Mouse (Mus musculus): ENCODE measurements around the gene Gm14180. TPM values are rescaled to one million over a fixed set of nuclear protein-coding genes. Genes with fewer than 3 reads are reported as not detected.

Gene Gm14180
- not detected in 2 replicates for polyA plus RNA-seq (2012; rRNA removed)

GRCm38 (mm10) chr11:99734190-99734589, at the start of gene Gm14180:
Gene Gm14180, minus strand, starts transcription at chr11:99734290.

DNA sequence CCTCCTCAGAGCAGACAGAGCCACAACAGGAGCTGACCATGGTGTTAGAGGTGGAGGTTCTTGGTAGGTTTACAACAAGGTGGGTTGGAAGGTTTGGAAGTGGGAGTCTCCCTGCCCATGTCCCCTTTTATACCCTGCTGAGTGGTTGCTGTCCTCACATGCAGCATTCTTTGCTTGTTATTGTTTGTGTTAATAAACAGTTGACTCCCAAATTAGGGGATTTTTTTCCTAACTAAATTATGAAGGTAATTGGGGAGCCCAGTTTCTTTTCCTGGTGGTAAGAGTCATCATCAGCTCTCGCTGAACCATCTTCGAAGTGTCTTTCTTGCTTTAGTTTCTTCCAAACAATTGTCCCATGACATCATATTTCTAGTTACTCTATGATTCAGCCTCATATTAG, 46.5 kb upstream of the Gm14180 start, which contains the start of gene Krtap4-8:
Krtap4-8 (minus strand) TSS at position 101 of the 400 bp plus-strand sequence.

GRCm38 (mm10) chr11:99772813-99773212, 38.7 kb upstream of the Gm14180 start, which contains the start of gene Gm11595:
Gene Gm11595, minus strand, starts transcription at chr11:99772913.

GRCm38 (mm10) chr11:99690463-99690862, 43.6 kb downstream of the Gm14180 start, which contains the start of gene Gm14190:
Gene Gm14190, minus strand, starts transcription at chr11:99690740.

Other genes with a start within 250 kb of the Gm14180 start
- 0.02 and 0.49 TPM in 2 replicates for gene Krt23, start 241.2 kb downstream of the Gm14180 start, polyA plus RNA-seq (2012; rRNA removed)
- gene Krt39, start 213.0 kb downstream of the Gm14180 start, polyA plus RNA-seq (2012; rRNA removed): not detected in 2 replicates
- gene Krt40, start 191.1 kb downstream of the Gm14180 start, polyA plus RNA-seq (2012; rRNA removed): not detected in 2 replicates
- not detected in 2 replicates for gene Krtap3-3, start 183.4 kb downstream of the Gm14180 start, polyA plus RNA-seq (2012; rRNA removed)
- gene Krtap3-2, start 177.4 kb downstream of the Gm14180 start, polyA plus RNA-seq (2012; rRNA removed): not detected in 2 replicates
- gene Gm11939, start 174.8 kb downstream of the Gm14180 start, polyA plus RNA-seq (2012; rRNA removed): not detected in 2 replicates
- not detected in 2 replicates for gene Krtap3-1, start 167.7 kb downstream of the Gm14180 start, polyA plus RNA-seq (2012; rRNA removed)
- not detected in 2 replicates for gene Krtap1-5, start 153.3 kb downstream of the Gm14180 start, polyA plus RNA-seq (2012; rRNA removed)
- gene Krtap1-4, start 150.6 kb downstream of the Gm14180 start, polyA plus RNA-seq (2012; rRNA removed): not detected in 2 replicates
- gene Krtap1-3, start 143.0 kb downstream of the Gm14180 start, polyA plus RNA-seq (2012; rRNA removed): not detected in 2 replicates
- gene Krtap9-3, start 136.2 kb downstream of the Gm14180 start, polyA plus RNA-seq (2012; rRNA removed): not detected in 2 replicates
- gene Gm11938, start 131.0 kb downstream of the Gm14180 start, polyA plus RNA-seq (2012; rRNA removed): not detected in 2 replicates
- gene Gm11937, start 124.1 kb downstream of the Gm14180 start, polyA plus RNA-seq (2012; rRNA removed): not detected in 2 replicates
- not detected in 2 replicates for gene Krtap2-4, start 119.4 kb downstream of the Gm14180 start, polyA plus RNA-seq (2012; rRNA removed)
- not detected in 2 replicates for gene Gm11562, start 113.9 kb downstream of the Gm14180 start, polyA plus RNA-seq (2012; rRNA removed)
- not detected in 2 replicates for gene Krtap4-1, start 106.1 kb downstream of the Gm14180 start, polyA plus RNA-seq (2012; rRNA removed)
- gene Krtap4-2, start 99.2 kb downstream of the Gm14180 start, polyA plus RNA-seq (2012; rRNA removed): not detected in 2 replicates
- not detected in 2 replicates for gene Krtap4-7, start 90.2 kb downstream of the Gm14180 start, polyA plus RNA-seq (2012; rRNA removed)
- gene Gm11555, start 84.1 kb downstream of the Gm14180 start, polyA plus RNA-seq (2012; rRNA removed): not detected in 2 replicates
- not detected in 2 replicates for gene Gm11563, start 75.3 kb downstream of the Gm14180 start, polyA plus RNA-seq (2012; rRNA removed)
- gene Krtap4-6, start 68.3 kb downstream of the Gm14180 start, polyA plus RNA-seq (2012; rRNA removed): not detected in 2 replicates
- gene Gm14190, start 43.5 kb downstream of the Gm14180 start, polyA plus RNA-seq (2012; rRNA removed): not detected in 2 replicates
- not detected in 2 replicates for gene Gm11595, start 38.6 kb upstream of the Gm14180 start, polyA plus RNA-seq (2012; rRNA removed)
- not detected in 2 replicates for gene Krtap4-8, start 46.4 kb upstream of the Gm14180 start, polyA plus RNA-seq (2012; rRNA removed)
- gene Krtap4-9, start 50.9 kb upstream of the Gm14180 start, polyA plus RNA-seq (2012; rRNA removed): not detected in 2 replicates
- gene Gm11596, start 59.2 kb upstream of the Gm14180 start, polyA plus RNA-seq (2012; rRNA removed): not detected in 2 replicates
- gene Gm11569, start 64.6 kb upstream of the Gm14180 start, polyA plus RNA-seq (2012; rRNA removed): not detected in 2 replicates
- gene Gm11554, start 70.2 kb upstream of the Gm14180 start, polyA plus RNA-seq (2012; rRNA removed): not detected in 2 replicates
- gene Krtap4-13, start 75.6 kb upstream of the Gm14180 start, polyA plus RNA-seq (2012; rRNA removed): not detected in 2 replicates
- not detected in 2 replicates for gene Gm11564, start 81.4 kb upstream of the Gm14180 start, polyA plus RNA-seq (2012; rRNA removed)
- gene 2300003K06Rik, start 103.8 kb upstream of the Gm14180 start, polyA plus RNA-seq (2012; rRNA removed): not detected in 2 replicates
- not detected in 2 replicates for gene Krtap4-16, start 117.3 kb upstream of the Gm14180 start, polyA plus RNA-seq (2012; rRNA removed)
- gene Gm11568, start 123.6 kb upstream of the Gm14180 start, polyA plus RNA-seq (2012; rRNA removed): not detected in 2 replicates
- gene Gm11559, start 130.2 kb upstream of the Gm14180 start, polyA plus RNA-seq (2012; rRNA removed): not detected in 2 replicates
- gene Krtap9-1, start 139.1 kb upstream of the Gm14180 start, polyA plus RNA-seq (2012; rRNA removed): not detected in 2 replicates
- not detected in 2 replicates for gene Gm11567, start 144.9 kb upstream of the Gm14180 start, polyA plus RNA-seq (2012; rRNA removed)
- not detected in 2 replicates for gene Krtap31-1, start 173.6 kb upstream of the Gm14180 start, polyA plus RNA-seq (2012; rRNA removed)
- gene Gm11565, start 180.5 kb upstream of the Gm14180 start, polyA plus RNA-seq (2012; rRNA removed): not detected in 2 replicates
- not detected in 2 replicates for gene Krtap31-2, start 202.0 kb upstream of the Gm14180 start, polyA plus RNA-seq (2012; rRNA removed)
- not detected in 2 replicates for gene Krtap9-5, start 214.2 kb upstream of the Gm14180 start, polyA plus RNA-seq (2012; rRNA removed)
- not detected in 2 replicates for gene Krtap29-1, start 244.8 kb upstream of the Gm14180 start, polyA plus RNA-seq (2012; rRNA removed)

All from central nervous system, embryonic 14 days (tissue).